Mouse (Mus musculus) ovary, postnatal 36 days (tissue): Measurements from ENCODE around the gene Mroh2a.
"Not testable (repeated sequence)": the region's sequence is repeated elsewhere in the genome, so short reads cannot be mapped to it uniquely, and the experiment has no call there.

Experiments
- DNase-seq: peaks from one replicate; pipeline ENCODE4 v3.0.0; 2022; ENCODE audit warnings: low spot score, mixed read lengths

The Mroh2a gene

DNA sequence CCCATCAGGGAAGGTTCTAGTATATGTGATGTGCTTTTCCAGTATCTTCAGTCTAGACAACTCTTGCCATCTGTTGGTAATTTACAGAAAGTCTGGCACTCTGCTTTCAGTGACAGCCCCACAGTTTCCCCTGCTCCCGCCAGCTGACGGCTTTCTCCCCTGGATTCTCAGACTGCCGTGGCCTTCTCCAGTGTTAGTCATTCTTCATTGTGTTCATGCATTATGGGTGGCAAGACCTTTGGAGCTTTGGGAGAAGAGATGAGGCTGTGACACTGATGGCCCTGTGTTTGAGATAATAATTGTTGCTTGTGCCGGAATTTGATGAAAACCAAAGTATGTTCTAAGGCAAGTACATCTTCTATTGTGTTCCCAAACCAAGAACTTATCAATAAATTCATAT, 8.2 kb upstream of the Mroh2a start:
- no peak for DNase-seq

DNA sequence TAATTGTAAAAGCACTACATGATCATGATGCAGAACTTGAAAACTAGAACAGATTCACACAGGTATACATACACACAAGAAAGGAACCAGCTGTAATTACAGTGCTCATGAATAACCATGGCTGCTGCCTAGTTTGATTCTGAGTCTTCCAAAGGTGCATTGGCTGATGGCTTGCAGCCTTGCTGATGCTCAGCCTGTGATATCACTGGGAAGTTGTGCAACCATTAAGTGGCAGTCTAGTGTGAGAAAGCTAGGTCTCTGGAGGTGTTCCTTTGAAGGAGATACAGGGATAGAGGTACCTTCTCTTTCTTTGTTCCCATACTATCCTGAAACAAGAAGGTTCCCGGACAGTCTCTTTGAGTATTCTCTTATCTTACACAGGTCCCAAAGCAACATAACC, 7.7 kb upstream of the Mroh2a start:
- DNase-seq = no peak

DNA sequence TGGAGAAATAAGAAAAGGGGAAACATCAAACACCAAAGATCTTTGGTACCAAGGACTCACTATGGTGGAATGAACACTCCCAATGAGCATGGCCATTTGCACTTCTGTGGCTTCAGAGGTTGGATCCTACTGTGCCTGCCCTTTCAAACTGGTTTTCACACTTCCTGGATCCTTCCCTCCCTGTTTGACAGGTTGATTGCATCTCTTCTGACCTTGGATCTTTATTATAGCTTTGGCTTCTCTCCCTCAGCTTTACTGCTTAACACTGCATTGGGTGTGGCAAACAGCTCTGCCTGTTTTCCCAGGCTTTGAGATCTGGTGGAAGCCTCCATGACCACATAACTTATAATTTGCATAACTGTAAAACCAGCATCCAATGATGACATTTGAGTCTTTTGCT, 6.5 kb upstream of the Mroh2a start:
- no peak for DNase-seq

DNA sequence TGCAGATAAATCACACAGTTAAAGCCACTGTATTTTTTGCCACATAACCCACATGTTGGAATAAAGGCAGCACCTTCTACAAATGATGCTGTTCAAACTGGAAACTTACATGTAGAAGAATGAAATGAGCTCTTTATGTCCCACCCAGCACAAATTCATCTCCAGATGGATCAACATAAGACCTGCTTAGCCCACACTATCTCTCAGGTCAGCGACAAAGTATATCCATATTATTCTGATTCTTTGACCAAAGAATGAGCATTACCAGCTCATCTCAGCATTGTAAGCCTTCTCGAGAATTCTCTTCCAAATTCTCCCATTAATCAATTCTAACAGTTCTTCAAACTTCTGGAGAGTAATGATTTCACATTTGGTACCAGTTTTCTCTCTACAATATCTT, 4.6 kb upstream of the Mroh2a start:
- no peak for DNase-seq

DNA sequence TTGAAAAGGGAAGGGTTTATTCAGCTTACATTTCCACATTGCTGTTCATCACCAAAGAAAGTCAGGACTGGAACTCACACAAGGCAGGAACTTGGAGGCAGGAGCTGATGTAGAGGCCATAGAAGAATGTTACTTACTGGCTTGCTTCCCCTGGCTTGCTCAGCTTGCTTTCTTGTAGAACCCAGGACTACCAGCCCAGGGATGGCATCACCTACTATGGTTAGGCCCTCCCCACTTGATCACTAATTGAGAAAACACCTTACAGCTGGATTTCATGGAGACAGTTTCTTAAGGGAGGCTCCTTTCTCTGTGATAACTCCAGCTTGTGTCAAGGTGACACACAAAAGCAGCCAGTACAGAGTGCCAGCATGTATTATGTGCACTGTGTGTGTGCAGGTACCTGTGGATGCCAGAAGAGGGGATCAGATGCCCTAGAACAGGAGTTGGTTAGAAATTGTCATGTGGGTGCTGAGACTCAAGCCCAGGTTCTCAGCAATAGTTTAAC, 3.7 kb upstream of the Mroh2a start:
- DNase-seq = not testable (repeated sequence)

DNA sequence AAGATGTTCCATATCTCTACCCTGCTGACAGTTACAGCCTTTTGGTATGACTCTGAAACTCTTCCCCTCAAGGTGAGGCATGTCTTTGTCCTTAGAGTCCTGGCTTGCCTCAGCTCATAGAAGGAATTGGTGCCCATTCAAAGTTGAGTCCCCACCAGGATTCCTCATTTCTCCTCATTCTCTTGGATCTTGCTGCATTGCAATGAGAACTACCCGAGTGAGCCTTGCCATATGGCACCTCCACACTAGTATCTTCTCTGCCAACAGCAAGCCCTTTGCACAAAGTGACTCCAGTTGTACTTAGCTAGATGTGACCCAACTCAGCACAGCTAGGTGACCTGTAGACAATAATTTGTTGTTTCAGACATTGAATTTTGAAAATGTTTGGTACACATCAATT, 3.2 kb upstream of the Mroh2a start:
- DNase-seq = no peak

DNA sequence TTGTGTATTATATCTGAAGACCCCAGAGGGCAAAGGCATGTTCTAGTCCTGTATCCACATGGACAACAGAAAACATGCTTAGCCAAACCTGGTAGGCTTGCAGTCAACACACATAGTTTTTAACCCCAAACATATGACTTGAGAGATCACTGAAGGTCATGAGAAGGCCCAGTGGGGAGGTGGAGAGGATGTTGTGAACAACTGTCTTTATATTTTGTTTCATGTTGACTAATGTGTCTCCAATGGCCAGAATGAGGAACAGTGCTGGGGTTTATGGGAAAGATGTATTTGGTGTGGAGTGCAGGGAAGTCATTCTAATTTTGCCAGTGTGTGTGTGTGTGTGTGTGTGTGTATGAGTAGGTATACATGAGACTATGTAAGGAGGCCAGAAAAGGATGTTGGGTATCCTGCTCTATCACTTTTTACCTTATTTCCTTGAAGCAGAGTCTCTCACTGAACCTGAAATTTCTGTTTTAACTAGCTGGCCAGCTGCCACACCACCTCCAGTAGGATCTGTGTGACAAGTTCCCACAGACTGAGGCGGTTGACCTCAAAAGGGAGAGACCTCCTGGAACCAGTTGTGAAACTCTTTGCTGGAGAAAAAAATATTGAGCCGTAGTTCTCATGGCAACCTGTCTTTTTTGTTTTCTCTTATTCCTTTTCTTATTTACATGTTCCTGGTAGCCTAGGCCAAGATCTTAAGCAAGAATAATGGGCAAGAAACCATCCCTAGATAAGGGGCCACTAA, 2.6 kb upstream of the Mroh2a start:
- DNase-seq = peak; percentile 56

DNA sequence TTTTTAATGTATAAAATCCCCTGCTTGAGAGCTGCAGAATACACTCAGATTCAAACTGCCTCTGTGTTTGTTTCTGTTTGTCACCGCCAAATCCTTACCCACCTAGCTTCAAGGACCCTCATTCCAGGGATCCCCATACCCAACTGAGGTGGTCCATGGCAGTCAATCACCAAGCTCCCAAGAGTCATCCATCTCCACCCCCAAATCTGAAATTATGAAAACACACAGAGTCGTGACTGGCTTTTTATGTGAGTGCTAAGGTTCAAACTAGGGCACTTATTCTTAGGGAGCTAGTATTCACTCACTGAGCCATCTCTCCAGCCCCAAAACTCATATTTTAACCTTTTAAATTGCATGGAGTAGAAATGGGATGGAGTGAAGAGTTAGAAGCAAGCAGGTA, 1.5 kb upstream of the Mroh2a start:
- not testable (repeated sequence) for DNase-seq

DNA sequence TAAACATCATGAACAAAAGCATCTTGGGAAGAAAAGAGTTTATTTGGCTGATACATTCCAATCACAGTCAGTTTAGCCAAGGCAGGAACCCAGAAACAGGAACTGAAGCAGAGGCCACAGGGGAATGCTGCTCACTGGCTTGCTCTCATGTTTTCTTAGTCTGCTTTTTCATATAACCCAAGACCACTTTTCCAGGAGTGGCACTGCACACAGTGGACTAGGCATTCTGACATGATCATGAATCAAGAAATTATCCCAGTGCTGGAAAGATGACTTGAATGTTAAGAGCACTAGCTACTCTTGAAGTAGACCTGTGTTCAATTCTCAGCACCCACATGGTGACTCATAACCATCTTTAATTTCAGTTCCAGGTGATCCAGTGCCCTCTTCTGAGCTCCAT, 1.0 kb upstream of the Mroh2a start:
- no peak for DNase-seq

DNA sequence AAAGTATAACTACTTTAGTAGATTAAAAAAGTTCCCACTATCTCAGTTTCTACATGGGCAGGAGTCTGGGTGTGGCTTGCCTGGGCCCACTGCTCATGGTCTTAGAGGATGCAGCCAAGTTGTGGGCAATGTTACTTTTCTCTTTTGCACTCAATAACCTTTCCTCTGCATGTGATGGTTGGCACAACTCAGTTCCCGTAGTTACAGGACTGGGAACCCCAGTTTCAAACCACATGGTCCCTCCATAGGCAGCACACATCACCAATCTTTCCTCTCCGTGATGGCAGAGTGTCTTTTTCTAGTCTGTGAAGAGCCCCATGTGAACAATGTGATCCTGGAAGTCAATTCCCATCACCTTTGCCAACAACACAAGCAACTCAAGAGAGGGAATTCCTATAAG, 696 bp downstream of the Mroh2a start:
- no peak for DNase-seq

DNA sequence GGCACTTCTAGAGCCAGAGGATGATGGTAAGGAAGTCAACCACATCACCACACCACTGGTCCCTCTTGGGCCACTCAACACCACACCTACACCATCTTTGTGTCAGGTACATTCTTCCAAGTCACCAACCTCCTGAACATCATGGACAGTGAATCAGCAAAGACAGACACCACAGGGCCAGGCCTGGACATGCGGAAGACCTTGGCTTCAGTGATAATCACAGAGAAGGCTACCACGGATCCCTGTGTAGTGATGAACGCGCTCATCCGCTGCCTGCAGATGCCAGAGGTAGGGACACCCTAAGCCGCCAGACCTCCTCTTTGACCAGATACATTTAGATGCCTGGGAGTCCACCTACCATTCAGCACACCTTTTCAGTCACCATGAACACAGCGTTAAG, 1.3 kb downstream of the Mroh2a start:
- peak; percentile 21 for DNase-seq

DNA sequence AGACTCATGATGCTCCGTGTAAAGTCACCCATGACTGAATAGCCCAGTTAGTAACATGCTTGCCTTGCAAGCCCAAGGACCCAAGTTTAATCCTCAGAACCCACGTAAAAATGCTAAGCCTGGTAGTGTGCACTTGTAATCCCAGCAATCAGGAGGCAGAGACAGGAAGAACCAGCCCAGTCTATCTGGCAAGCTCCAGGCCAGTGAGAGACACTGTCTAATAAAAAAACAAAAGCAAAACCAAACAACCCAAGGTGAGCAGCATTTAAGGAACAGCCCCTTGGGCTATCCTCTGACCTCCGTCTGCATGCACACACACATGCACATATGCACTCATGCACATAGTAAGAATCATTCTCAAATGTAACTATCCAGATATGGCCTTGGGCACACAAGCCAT, 2.8 kb downstream of the Mroh2a start:
- no peak for DNase-seq

DNA sequence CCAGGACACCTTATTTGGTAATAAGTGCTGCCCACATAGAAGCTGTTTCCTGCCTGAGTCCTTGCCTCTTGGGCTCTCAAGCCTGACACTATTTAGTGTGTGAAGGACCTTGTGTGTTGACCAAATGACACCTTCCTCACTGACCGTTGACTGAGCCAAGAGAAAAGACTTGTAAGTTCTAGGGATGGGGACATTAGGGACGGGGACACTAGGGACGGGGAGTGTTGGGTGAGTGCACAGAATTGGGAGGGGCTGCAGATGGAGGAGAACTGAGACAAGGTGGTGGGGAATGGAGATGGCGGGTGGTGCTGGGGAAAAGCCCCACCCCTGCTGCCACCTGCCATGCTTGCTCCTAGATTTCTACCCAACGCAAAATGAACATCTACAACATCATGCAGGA, 3.2 kb downstream of the Mroh2a start:
- DNase-seq = peak; percentile 6

DNA sequence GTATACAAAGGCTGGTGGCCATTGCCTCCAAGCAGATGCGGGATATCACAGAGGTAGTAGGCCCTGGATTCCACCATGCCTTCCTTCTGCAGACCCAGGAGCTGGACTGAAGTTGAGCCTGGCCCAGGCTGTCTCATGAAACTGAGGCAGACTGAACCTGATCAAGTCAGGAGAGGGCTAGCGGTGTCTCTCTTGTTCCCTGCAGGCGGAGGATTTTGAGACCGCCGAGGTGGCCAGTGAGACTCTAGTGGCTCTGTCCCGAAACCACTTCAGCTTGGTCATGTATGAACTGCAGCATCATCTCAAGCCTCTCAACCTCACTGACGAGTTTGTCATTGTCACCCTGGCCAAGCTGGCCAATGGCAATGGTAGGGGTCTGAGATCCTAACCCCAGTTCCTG, 3.6 kb downstream of the Mroh2a start:
- DNase-seq = peak; percentile 8

DNA sequence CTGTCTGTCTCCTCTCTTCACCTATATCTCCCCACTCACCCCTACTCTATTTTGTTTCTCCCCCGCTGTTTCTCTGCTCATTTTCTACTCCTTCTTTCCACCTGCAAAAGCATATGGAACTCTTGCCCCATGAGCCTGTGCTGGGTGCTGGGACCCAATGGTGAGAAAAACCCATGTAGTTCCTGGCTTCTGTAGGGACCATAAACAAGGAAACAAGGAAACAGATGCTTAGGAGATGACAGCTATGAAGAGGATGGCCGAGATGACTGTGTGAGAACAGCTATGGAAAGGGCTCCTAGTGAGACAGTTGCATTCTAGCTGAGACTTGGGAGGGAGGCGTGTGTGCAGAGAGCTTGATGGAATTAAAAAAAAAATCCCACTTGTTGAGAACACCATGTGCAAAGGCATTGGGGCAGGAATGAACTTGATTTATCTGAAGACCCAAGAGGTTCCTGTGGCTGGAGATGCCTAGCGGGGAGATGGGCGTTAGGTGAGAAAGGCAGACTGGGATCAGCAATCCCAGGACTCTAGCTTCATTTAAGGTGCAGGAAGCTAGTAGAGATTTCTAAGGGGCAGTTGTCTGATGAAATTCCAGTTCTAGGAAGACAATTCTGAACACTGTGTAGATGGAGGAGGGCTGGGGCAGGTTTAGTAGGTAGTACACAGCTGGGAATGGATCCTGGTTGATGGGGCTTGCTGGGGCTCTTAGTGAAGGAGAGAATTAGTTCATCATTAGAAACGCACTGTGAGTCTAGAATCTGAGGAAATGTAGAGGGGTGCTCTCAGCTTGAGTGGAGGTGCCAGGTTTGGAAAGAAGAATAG, 4.4 kb downstream of the Mroh2a start:
- peak; percentile 5 for DNase-seq

DNA sequence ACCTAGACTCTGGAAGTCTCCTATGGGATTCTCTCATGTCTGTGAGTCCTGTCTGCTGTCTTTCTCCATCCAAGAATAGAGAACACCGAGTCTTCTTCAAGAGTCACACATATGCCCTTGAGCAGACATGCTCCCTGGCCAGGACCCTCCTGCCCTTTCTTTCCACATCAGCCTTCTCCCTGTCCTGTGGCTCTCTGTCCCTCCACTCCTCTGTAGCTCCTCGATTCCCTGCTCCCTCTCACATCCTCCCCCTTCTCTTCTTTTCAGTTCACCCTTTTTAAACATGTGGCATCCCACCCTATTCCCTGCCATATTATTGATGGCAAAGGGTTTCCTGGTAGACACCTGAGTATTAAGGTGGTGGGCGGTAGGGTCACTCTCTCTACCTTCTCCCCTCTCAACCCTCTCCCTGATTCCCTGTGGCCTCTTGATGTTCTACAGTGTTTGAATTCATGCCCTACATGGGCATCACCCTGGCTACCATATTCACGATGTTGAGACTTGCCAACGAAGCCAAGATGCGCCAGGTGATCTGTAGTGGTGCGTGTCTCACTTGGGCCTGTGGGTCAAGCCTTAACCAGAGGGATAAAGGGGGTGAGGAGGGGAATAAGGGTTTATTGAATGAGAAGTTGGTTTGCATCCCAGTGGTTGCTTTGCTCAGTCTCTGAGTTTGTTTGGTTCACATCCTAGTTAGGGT, 5.2 kb downstream of the Mroh2a start:
- peak; percentile 10 for DNase-seq

DNA sequence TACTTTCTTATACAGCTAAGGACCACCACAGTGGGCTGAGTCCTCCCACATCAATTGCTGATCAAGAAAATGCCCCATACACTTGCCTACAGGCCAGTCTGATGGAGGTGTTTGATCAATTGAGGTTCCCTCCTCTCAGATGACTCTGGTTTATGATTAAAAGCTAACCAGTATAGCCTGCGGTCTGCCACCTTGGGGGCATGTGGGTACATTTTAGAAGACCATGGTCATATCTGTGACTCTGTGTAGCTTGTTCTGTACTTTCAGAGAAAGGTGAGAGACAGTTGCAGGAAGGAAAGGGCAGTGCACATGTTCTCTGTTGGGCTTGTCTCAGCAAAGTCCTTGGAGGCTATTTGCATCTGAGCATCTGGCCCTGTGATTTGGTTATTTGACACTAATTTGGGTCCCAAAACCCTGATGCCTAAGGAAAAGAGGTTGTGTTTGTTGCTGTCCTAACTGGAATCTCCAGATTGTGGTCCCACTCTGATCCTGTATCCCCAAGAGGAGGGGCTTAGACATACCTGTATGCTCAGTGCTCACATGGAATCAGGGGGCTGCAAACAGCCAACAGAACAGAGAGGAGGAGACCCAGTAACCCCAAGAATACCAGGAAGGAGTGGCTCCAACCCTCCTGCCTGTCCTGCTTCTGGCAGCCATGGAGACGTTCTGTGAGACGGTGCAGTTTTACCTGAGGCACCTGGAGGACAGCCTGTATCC, 6.0 kb downstream of the Mroh2a start:
- DNase-seq = peak; percentile 3

DNA sequence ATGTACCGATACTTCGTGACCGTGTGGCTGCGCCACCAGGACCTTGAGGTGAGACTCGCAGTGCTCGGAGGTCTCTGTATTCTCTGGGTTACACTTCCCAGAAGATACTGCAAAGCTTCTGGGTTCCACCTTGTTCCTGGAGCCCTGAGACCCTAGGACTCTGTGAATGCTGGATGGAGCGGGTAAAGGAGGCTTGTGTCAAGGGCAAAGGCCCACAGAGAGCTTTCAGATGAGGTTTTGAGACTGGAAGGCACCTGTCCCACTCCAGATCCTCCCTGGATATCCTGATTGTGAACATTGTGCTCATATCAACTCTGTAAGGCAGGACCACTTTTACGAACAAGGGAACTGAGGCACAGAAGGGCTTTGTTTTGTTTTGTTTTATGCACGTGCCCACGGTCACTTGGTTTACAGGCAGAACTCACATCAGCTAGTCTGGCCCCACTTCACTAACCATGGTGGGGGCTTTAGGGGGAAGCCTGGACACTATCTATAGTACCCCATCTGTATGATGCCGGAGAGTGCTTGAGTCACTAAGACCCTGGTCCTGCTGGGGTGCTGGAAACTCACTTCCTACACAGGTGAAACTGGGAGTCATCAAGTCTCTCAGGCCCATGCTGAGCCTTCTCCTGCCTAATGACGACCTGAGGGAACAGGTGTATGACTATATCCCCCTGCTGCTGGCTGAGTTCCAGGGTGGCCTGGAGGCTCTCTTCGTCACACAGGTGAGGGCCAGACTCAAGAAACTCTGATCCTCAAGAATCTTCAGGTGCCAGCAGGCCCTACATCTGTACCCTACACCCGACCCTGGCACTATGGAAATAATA, 6.8 kb downstream of the Mroh2a start:
- peak; percentile 25 for DNase-seq

DNA sequence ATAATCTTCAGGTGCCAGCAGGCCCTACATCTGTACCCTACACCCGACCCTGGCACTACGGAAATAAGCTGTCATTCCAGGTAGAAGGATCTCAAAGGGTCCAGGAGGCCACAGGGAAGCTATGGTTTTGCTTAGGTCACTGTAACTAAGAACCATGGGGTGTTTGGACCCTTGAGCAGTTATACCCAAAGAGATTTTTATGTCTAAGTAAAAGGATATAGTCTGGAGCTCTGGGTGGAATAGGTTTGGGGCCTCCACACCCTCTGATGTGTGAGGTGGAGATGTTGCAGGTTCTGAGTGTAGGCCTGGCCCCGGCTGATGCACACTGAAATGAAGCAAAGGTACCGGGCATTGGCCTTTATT, 7.4 kb downstream of the Mroh2a start:
- DNase-seq = peak; percentile 2

DNA sequence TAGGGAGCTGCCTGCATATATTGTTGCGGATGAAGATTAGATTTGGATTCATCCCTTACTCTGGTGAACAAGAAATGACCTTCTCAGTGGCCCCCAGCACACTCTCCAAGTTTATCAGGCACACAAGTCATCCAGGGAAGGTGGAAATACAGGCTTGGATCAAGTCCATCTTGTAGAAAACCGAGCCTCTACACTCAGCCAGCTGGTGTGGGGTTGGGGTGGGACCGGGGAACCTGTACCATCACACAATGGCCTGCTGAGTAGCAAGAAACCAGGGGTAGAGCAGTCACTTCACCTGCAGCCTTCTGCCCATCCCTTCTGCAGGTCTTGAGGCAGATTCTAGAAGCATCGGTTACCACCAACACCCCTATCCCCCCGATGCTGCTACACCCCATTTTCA, 7.9 kb downstream of the Mroh2a start:
- DNase-seq = peak; percentile 17
